Mouse (Mus musculus): ENCODE measurements around the gene Fam118a.

GRCm38 (mm10) chr15:85047865-85048264 lies 19.1 kb downstream of the Fam118a start:
- TF ChIP-seq POLR2A (IDR thresholded peaks at IDR 0.05; ENCODE audit: insufficient read depth, low read depth, low read length) (no peak), CTCF (IDR thresholded peaks at IDR 0.05) (no peak)
